Mouse (Mus musculus) kidney, embryonic 16.5 days (tissue): ENCODE measurements around the gene Cmip. TPM values are rescaled to one million over a fixed set of nuclear protein-coding genes. Genes with fewer than 3 reads are reported as not detected.

Source experiments
- ATAC-seq: fragments of 200-750 bp; cut with Nextera tagmentation; 2 replicates; pipeline ENCODE4 v1.8.0; 2017; ENCODE audit warnings: moderate TSS enrichment; ENCODE audit not compliant: low FRiP score, low TSS enrichment
- H3K27ac ChIP-seq: fragments of 300-500 bp; sonication (generic); 2 replicates; pipeline ENCODE4 v1.5.1; 2014; ENCODE audit warnings: low read length
- H3K27me3 ChIP-seq: fragments of 300-500 bp; sonication (generic); 2 replicates; pipeline ENCODE4 v1.6.1; 2014; ENCODE audit warnings: low read length, control low read depth, mixed read lengths; ENCODE audit not compliant: insufficient read depth
- H3K36me3 ChIP-seq: fragments of 300-500 bp; sonication (generic); 2 replicates; pipeline ENCODE4 v1.6.1; 2014; ENCODE audit warnings: low read length, control low read depth, mixed read lengths; ENCODE audit not compliant: insufficient read depth
- H3K4me1 ChIP-seq: fragments of 300-500 bp; sonication (generic); 2 replicates; pipeline ENCODE4 v1.6.1; 2014; ENCODE audit warnings: low read length, control low read depth, mixed read lengths; ENCODE audit not compliant: insufficient read depth
- H3K4me2 ChIP-seq: fragments of 300-500 bp; sonication (generic); replicated peaks from 2 replicates; pipeline ENCODE4 v1.6.1; 2014; ENCODE audit warnings: low read depth, low read length
- H3K4me3 ChIP-seq: fragments of 300-500 bp; sonication (generic); 2 replicates; pipeline ENCODE4 v1.5.1; 2014; ENCODE audit warnings: mild to moderate bottlenecking, low read length
- H3K9ac ChIP-seq: fragments of 300-500 bp; sonication (generic); replicated peaks from 2 replicates; pipeline ENCODE4 v1.6.1; 2014; ENCODE audit warnings: low read length
- H3K9me3 ChIP-seq: fragments of 300-500 bp; sonication (generic); 2 replicates; pipeline ENCODE4 v1.6.1; 2016; ENCODE audit warnings: low read length, control low read depth
- WGBS: fragments of 180-500 bp; shearing (Covaris S2); extraction: QIAGEN DNeasy Blood & Tissue Kit; methylation state at CpG from one replicate; pipeline ENCODE4 v1.1.7; 2014; 5-methylcytosine and 5-hydroxymethylcytosine counted together
- polyA plus RNA-seq: library from polyadenylated mRNA; unstranded; fragments of >200 nt; fragmentation: Nextera tagmentation; extraction: Ambion mirVana; gene quantifications from 2 replicates; pipeline ENCODE4 v1.2.1, GENCODE M21; 2015

Cmip gene
- polyA plus RNA-seq, 1 experiment from 2014 or later, result 21.0 TPM

GRCm38 (mm10) chr8:117469431-117470341 lies 212.8 kb downstream of the Cmip start:
- H3K27ac ChIP-seq, result peak overlapping the region; percentile 87
- H3K4me3 ChIP-seq, result peak overlapping the region; percentile 29
- WGBS, result 24% methylated on average over 14 of the region's 16 CpGs
- ATAC-seq, result peak; percentile 28
- peaks cover 14% of the 10 kb centered on the region for H3K4me1 ChIP-seq
- H3K36me3 ChIP-seq, result no peaks in the 10 kb centered on the region
- no peaks in the 10 kb centered on the region for H3K27me3 ChIP-seq
- H3K4me2 ChIP-seq, result peak overlapping the region; percentile 55
- no peaks in the 10 kb centered on the region for H3K9me3 ChIP-seq
- H3K9ac ChIP-seq, result peak overlapping the region; percentile 57

GRCm38 (mm10) chr8:117470342-117470781 lies 213.5 kb downstream of the Cmip start:
- H3K4me2 ChIP-seq, result peak overlapping the region; percentile 55
- WGBS, result 0% methylated on average over 14 of the region's 14 CpGs
- no peaks in the 10 kb centered on the region for H3K9me3 ChIP-seq
- H3K4me1 ChIP-seq, result peaks cover 14% of the 10 kb centered on the region
- H3K27ac ChIP-seq, result peak overlapping the region; percentile 87
- no peaks in the 10 kb centered on the region for H3K36me3 ChIP-seq
- H3K9ac ChIP-seq, result peak overlapping the region; percentile 57
- H3K27me3 ChIP-seq, result no peaks in the 10 kb centered on the region
- peak; percentile 91 for ATAC-seq
- H3K4me3 ChIP-seq, result peak overlapping the region; percentile 29

- peak; percentile 5; the same call in 1 of the 2 replicates for ATAC-seq
- H3K36me3 ChIP-seq, result no peaks in the 10 kb centered on the region
- H3K4me1 ChIP-seq, result peaks cover 14% of the 10 kb centered on the region
- no peak overlapping the region for H3K9ac ChIP-seq
- no peak overlapping the region for H3K4me2 ChIP-seq
- no peaks in the 10 kb centered on the region for H3K27me3 ChIP-seq
- peak overlapping the region; percentile 75; the same call in 1 of the 2 replicates for H3K27ac ChIP-seq
- no peak overlapping the region for H3K4me3 ChIP-seq
- no peaks in the 10 kb centered on the region for H3K9me3 ChIP-seq
- 25% methylated on average over 3 of the region's 3 CpGs for WGBS
Observed at GRCm38 (mm10) chr8:117471174-117471573, 214.3 kb downstream of the Cmip start.

- Histone ChIP-seq H3K36me3 (no peaks in the 10 kb centered on the region), H3K9ac (no peak overlapping the region), H3K27ac (no peak overlapping the region), H3K4me2 (no peak overlapping the region), H3K9me3 (no peaks in the 10 kb centered on the region), H3K4me1 (peaks cover 14% of the 10 kb centered on the region), H3K27me3 (no peaks in the 10 kb centered on the region), H3K4me3 (no peak overlapping the region)
- 73% methylated on average over 9 of the region's 9 CpGs for WGBS
- ATAC-seq, result no peak
Observed at GRCm38 (mm10) chr8:117471655-117472054, 214.8 kb downstream of the Cmip start.

- H3K9ac ChIP-seq, result no peak overlapping the region
- H3K36me3 ChIP-seq, result no peaks in the 10 kb centered on the region
- ATAC-seq, result no peak
- H3K4me1 ChIP-seq, result peaks cover 14% of the 10 kb centered on the region
- H3K27me3 ChIP-seq, result no peaks in the 10 kb centered on the region
- H3K9me3 ChIP-seq, result no peaks in the 10 kb centered on the region
- H3K4me3 ChIP-seq, result no peak overlapping the region
- WGBS, result 85% methylated on average over 4 of the region's 4 CpGs
- no peak overlapping the region for H3K4me2 ChIP-seq
- H3K27ac ChIP-seq, result no peak overlapping the region
Observed at GRCm38 (mm10) chr8:117472332-117472731, 215.5 kb downstream of the Cmip start.

- Histone ChIP-seq H3K4me2 (no peak overlapping the region), H3K4me3 (no peak overlapping the region), H3K27me3 (no peaks in the 10 kb centered on the region), H3K27ac (no peak overlapping the region), H3K9me3 (no peaks in the 10 kb centered on the region), H3K4me1 (peaks cover 9% of the 10 kb centered on the region), H3K36me3 (no peaks in the 10 kb centered on the region), H3K9ac (no peak overlapping the region)
- 7% methylated on average over 4 of the region's 5 CpGs for WGBS
- peak; percentile 39; the same call in 1 of the 2 replicates for ATAC-seq
Observed at GRCm38 (mm10) chr8:117474944-117475343, 218.1 kb downstream of the Cmip start.

GRCm38 (mm10) chr8:117475819-117476218 lies 219.0 kb downstream of the Cmip start:
- WGBS, result 79% methylated on average over 7 of the region's 7 CpGs
- H3K4me1 ChIP-seq, result peaks cover 2% of the 10 kb centered on the region; the same call in 1 of the 2 replicates
- no peak for ATAC-seq
- H3K27me3 ChIP-seq, result no peaks in the 10 kb centered on the region
- H3K27ac ChIP-seq, result no peak overlapping the region
- no peaks in the 10 kb centered on the region for H3K36me3 ChIP-seq
- H3K4me3 ChIP-seq, result no peak overlapping the region
- H3K9me3 ChIP-seq, result no peaks in the 10 kb centered on the region
- H3K4me2 ChIP-seq, result no peak overlapping the region
- H3K9ac ChIP-seq, result no peak overlapping the region

- Histone ChIP-seq H3K36me3 (no peaks in the 10 kb centered on the region), H3K9ac (no peak overlapping the region), H3K4me2 (no peak overlapping the region), H3K27me3 (no peaks in the 10 kb centered on the region), H3K9me3 (no peaks in the 10 kb centered on the region), H3K4me1 (no peaks in the 10 kb centered on the region), H3K4me3 (no peak overlapping the region), H3K27ac (no peak overlapping the region)
- ATAC-seq, result no peak
Observed at GRCm38 (mm10) chr8:117478082-117478481, 221.2 kb downstream of the Cmip start.

- H3K27ac ChIP-seq, result no peak overlapping the region
- H3K9ac ChIP-seq, result no peak overlapping the region
- no peaks in the 10 kb centered on the region for H3K36me3 ChIP-seq
- no peaks in the 10 kb centered on the region for H3K4me1 ChIP-seq
- H3K27me3 ChIP-seq, result no peaks in the 10 kb centered on the region
- 93% methylated on average over 9 of the region's 9 CpGs for WGBS
- H3K4me2 ChIP-seq, result no peak overlapping the region
- H3K4me3 ChIP-seq, result no peak overlapping the region
- ATAC-seq, result no peak
- H3K9me3 ChIP-seq, result no peaks in the 10 kb centered on the region
Observed at GRCm38 (mm10) chr8:117479996-117480395, 223.1 kb downstream of the Cmip start.

GRCm38 (mm10) chr8:117480516-117480915 lies 223.7 kb downstream of the Cmip start:
- no peak overlapping the region for H3K9ac ChIP-seq
- H3K27me3 ChIP-seq, result no peaks in the 10 kb centered on the region
- H3K4me1 ChIP-seq, result no peaks in the 10 kb centered on the region
- 71% methylated on average over 5 of the region's 5 CpGs for WGBS
- H3K4me2 ChIP-seq, result no peak overlapping the region
- ATAC-seq, result no peak
- H3K36me3 ChIP-seq, result no peaks in the 10 kb centered on the region
- no peak overlapping the region for H3K27ac ChIP-seq
- no peak overlapping the region for H3K4me3 ChIP-seq
- no peaks in the 10 kb centered on the region for H3K9me3 ChIP-seq
